Mouse (Mus musculus): Measurements from ENCODE around the gene Tspan4.

- TF ChIP-seq USF1 (IDR thresholded peaks at IDR 0.05; ENCODE audit: low read depth), result no peak
- TF ChIP-seq MYOG (IDR thresholded peaks at IDR 0.05; ENCODE audit: control insufficient read depth in 1 of 3, insufficient read depth in 1 of 3, insufficient read length in 2 of 3, low read depth in 2 of 3), result no peak
- no peak for TF ChIP-seq E2F4 (IDR thresholded peaks at IDR 0.05; ENCODE audit: insufficient read depth)
- no peak for TF ChIP-seq TCF12 (IDR thresholded peaks at IDR 0.05; ENCODE audit: insufficient read depth, poor library complexity, severe bottlenecking)
- TF ChIP-seq POLR2A (IDR thresholded peaks at IDR 0.05; ENCODE audit: insufficient read length, low read depth), result no peak
- TF ChIP-seq POLR2AphosphoS2 (IDR thresholded peaks at IDR 0.05; ENCODE audit: insufficient read length, low read depth), result no peak
- no peak for TF ChIP-seq MAX (IDR thresholded peaks at IDR 0.05; ENCODE audit: low read depth)
- TF ChIP-seq TCF3 (IDR thresholded peaks at IDR 0.05; ENCODE audit: insufficient read length, low read depth), result no peak
- TF ChIP-seq SRF (IDR thresholded peaks at IDR 0.05; ENCODE audit: control insufficient read depth, insufficient read length, low read depth), result no peak
Measured at GRCm38 (mm10) chr7:141510196-141510595, 35.2 kb downstream of the Tspan4 start.

All from myocyte (in vitro differentiated cells).